Mouse (Mus musculus) heart, postnatal 10 days (tissue): ENCODE results near the gene Sfxn3. TPM values are rescaled to one million over a fixed set of nuclear protein-coding genes. Genes with fewer than 3 reads are reported as not detected.

Source experiments
- DNase-seq, 2 experiments: peaks; one replicate each; pipeline ENCODE4 v3.0.0; 2021
- intact Hi-C: fragments of 180-260 bp; cut with DNase I; formaldehyde crosslinking; loops from one replicate; pipeline ENCODE4 v1.15.1; 2025
- total RNA-seq, 2 experiments: library from RNA; stranded (reverse); gene quantifications; 2 replicates each; pipeline ENCODE4 v1.2.3; 2021

The Sfxn3 gene
- total RNA-seq, 2 experiments from 2014 or later = 21.8 to 23.9 TPM

GRCm38 (mm10) chr19:45044389-45044927, 2.8 kb upstream of the Sfxn3 start:
- intact Hi-C loops = loop anchor here (5.0 kb wide), 1 partner anchor 37 kb away; the partner anchor contains the start of genes Mrpl43 and Twnk
- DNase-seq = no peak

- DNase-seq = no peak
- intact Hi-C loops = no loop called here
Observed at GRCm38 (mm10) chr19:45045236-45045635, 2.1 kb upstream of the Sfxn3 start.

DNA sequence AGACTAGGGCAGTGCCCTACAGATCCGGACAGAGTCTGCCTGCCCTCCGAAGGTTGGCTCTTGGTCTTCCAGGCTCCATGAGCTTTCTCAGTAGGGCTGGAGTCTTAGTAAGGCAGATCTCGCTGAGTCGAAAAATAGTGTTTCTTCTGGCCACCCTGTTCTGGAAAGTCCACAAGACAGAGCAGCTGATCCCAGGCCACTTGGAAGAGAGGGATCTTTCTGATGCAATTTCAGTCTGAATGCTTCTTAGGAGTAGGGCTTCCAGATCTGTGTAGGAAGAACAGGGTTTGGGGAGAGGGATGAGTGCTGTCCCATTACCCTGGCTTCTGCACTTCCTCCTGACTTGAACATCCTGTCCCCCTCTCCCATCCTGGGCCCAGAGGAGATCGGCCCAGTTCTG, 1.7 kb upstream of the Sfxn3 start, which contains the start of gene Pdzd7:
Pdzd7 (minus strand) TSS at position 67 of the 400 bp plus-strand sequence.
- intact Hi-C loops = no loop called here
- no peak for DNase-seq

- intact Hi-C loops = no loop called here
- DNase-seq = peak; percentile 81 to 83
Observed at GRCm38 (mm10) chr19:45046523-45047321, 581 bp upstream of the Sfxn3 start.

DNA sequence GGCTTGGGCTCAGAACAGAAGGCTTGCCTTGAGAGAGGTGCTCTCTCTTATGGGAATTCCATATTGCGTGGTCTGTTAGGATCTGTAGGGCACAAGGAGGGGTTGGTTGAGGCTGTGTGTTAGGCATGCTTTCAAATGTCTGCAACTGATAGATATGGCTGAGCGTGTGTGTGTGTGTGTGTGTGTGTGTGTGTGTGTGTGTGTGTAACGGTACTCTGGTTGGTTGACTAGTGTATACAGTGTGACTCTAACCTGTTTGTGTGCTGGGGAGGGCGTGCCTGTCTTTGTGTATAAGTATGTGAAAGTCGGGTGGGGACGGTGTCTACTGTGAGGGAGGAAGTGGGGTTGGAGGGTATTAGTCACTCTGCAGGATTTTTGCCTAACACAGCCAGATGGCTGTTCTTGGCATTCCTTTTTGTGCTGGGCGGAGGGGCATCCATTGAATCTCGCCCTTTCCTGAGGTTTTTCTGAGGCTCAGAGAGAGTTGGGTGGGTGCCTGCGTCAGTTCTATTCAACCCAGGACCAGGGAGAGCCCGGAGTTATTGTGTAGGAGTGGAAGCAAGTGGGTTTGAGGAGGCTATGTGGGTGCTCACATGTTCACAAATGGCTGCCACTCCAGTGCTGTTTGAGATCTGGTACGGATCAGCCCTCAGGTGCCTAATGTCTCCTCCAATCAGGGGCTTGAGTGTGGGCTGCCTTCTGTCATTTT, 786 bp downstream of the Sfxn3 start:
- DNase-seq = peak; percentile 65 to 71

GRCm38 (mm10) chr19:45048644-45049365, 1.5 kb downstream of the Sfxn3 start:
- intact Hi-C loops = no loop called here

More for the DNA sequence above, 786 bp downstream of the Sfxn3 start:
- intact Hi-C loops = no loop called here

DNA sequence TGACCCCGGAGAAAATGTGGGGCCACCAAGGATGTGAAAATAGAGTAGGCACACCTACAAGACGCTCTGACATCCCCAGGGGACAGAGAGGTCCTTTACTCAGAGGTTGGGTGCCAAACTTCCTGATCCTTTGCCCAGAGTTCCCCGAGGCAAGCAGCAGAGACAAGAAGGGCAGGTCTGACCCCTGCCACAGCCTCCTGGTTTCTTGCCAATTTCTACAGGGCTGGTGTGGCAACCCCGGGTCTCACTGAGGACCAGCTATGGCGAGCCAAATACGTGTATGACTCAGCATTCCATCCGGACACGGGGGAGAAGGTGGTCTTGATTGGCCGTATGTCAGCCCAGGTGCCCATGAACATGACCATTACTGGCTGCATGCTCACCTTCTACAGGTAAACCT, 2.2 kb downstream of the Sfxn3 start:
- no peak for DNase-seq

More at GRCm38 (mm10) chr19:45048644-45049365, 1.5 kb downstream of the Sfxn3 start:
- no peak for DNase-seq

DNA sequence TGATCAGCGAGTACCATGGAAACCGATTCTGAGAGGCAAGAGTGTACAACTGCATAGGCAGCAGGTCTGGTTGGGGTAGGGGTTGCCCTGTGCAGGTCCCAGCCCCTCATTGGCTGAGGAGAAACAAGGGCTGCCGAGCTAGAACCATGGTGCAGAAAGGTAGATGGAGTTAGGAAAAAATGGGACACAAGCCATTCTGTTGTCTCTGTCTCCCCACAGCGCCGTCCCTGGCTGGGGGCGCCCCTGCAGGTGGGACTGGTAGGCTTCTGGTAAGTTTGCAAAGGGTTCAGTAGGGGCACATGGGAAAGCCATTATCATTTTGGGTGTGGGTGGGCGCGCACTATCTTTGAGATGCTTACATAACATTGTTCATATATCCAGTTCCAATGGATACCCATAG, 6.1 kb downstream of the Sfxn3 start:
- intact Hi-C loops = no loop called here
- no peak for DNase-seq

More for the DNA sequence above, 2.2 kb downstream of the Sfxn3 start:
- intact Hi-C loops = no loop called here

DNA sequence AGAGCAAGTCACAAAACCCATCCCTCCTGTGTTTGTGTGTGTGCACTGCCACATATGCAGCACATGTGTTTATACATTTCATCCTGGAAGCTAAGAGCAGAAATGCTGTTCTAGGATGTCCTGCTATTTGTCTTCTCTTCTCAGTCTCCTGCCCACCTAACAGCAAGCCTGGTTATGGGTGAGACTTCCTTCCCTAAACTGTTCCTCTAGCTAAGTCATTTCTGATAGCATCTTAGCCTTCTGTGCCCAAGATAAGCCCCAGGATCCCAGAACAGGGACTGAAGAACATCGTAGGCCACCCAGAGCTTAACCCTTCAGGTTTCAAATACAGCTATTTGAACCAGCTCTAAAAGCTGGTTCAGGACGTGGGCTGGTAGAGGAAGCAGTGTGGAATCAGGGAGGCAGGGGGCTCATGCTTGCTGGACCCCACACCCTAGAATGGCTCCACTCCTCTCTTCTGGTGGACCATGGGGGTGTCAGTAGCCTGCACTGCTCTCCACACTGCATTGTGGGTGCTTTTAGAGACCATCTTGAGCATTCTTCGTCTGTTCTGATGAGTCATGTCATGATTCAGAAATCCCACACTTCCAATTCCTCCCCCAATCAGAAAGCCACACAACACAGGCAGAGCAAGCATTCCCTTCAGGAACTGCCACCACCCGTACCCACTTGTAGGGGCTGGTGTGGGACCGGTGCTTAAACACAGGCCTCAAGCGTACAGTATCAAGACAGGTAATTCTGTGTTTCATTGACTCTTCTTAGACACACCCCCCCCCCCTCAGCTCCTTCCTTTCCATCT, 7.8 kb downstream of the Sfxn3 start:
- DNase-seq = no peak

GRCm38 (mm10) chr19:45056364-45056763, 9.1 kb downstream of the Sfxn3 start:
- intact Hi-C loops = loop anchor here (2.0 kb wide), 1 partner anchor 24 kb away; no protein-coding TSS in a partner anchor
- peak; percentile 50 to 53 for DNase-seq

More for the DNA sequence above, 7.8 kb downstream of the Sfxn3 start:
- intact Hi-C loops = no loop called here

DNA sequence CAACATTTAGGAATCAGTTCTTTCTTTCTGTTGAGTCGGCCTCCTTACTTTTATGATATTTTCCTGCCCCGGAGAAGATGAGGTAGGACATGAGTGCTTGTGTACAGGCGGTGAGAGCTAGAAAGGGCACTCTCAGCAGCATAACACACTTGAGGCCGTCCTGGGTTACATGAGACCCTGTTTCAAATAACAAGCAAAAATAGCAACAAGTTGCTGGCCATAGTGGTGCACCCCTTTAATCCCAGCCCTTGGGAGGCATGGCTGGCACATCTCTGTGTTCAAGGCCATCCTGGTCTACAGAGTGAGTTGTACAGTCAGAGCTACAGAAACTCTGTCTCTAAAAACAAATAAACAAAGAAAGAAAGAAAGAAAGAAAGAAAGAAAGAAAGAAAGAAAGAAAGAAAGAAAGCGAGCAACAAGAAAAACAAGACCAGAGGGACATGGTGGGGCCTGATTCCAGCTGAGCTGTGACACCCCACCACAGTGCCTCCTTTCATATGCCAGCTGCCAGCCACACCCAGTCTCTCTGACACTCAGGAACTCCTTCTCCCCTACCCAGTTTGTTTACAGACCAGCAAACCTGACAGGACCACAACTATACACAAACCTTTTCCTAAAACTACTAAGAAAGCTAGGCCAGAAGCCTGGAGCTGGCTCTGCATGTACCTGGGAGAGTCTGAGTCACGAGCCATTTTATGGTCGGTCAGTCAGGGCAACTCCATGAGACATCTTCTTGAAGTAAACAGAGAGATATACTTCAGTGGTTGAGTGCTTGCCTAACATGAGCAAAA, 9.8 kb downstream of the Sfxn3 start:
- intact Hi-C loops = loop anchor here (2.0 kb wide), 1 partner anchor 24 kb away; no protein-coding TSS in a partner anchor
- DNase-seq = peak in 1 of 2 experiments; percentile 28

GRCm38 (mm10) chr19:45057724-45058112, 10.4 kb downstream of the Sfxn3 start:
- no peak for DNase-seq
- intact Hi-C loops = loop anchor here (2.0 kb wide), 1 partner anchor 23 kb away; no protein-coding TSS in a partner anchor

GRCm38 (mm10) chr19:45058113-45058839, 11.0 kb downstream of the Sfxn3 start:
- intact Hi-C loops = no loop called here
- peak; percentile 98 for DNase-seq

GRCm38 (mm10) chr19:45058841-45059240, 11.5 kb downstream of the Sfxn3 start:
- intact Hi-C loops = no loop called here
- DNase-seq = no peak

GRCm38 (mm10) chr19:45063565-45064292, 16.4 kb downstream of the Sfxn3 start:
- intact Hi-C loops = no loop called here
- DNase-seq = no peak

DNA sequence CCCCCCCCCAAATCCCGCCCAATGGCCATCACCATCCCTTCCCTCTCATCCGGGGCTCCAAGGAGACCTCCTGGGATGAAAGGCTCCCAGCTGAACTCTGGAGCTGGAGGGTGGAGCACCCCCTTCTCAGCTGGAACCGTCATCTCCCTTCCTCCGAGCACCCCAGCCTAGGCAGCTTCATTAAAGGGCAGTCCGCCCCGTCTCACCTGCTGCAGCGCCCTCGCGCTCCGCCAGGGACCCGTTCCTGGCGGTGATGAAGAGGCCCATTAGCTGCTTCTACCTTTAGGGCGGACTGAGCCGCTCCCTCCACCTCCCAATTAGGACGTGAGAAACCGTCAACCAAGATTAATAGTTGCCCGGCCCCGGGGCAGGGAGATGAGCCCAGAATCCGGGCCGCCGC, 17.9 kb downstream of the Sfxn3 start:
- no peak for DNase-seq
- intact Hi-C loops = no loop called here

GRCm38 (mm10) chr19:45067170-45067569, 19.9 kb downstream of the Sfxn3 start:
- DNase-seq = no peak
- intact Hi-C loops = no loop called here
